Mouse (Mus musculus) ES-Bruce4 (cell line): Measurements from ENCODE around the gene Rab13.

Experiments
- CTCF ChIP-seq: IDR thresholded peaks from one replicate; pipeline ENCODE4 v1.8.1; 2011; ENCODE audit warnings: low read depth, low read length
- POLR2A ChIP-seq: IDR thresholded peaks from one replicate; pipeline ENCODE4 v1.8.1; 2011; ENCODE audit warnings: low read length; ENCODE audit not compliant: insufficient read depth

- TF ChIP-seq POLR2A (no peak), CTCF (no peak)
Measured at GRCm38 (mm10) chr3:90256731-90257530, 43.4 kb downstream of the Rab13 start.
